Comparison of ENCODE assay signal across 19 mouse cellular contexts in genomic region chr7:28355221-28355620, GRCm38 (mm10). TPM values are rescaled to one million over a fixed set of nuclear protein-coding genes. Genes with fewer than 3 reads are reported as not detected.
DNase-seq lines count a peak whose midpoint lies in the region; ATAC-seq and TF ChIP-seq lines count a peak whose summit lies in the region.
"Had no signal": no experiment of that assay in that cellular context is flagged by ENCODE, and none has a peak within 500 bp of the region (broad histone marks: within the 10 kb centered on the region; RNA-seq: fewer than 3 reads in every experiment).

No protein-coding gene starts in this region.

- no peak for DNase-seq in heart, postnatal 0 days (ENCODE audit: low spot score)
- no peak for DNase-seq in heart, postnatal 36 days
- DNase-seq in CD4-positive helper T cell, adult 2 months (ENCODE audit: low read depth, low spot score), result peak; percentile 62
- DNase-seq in embryonic facial prominence, embryonic 10.5 days (ENCODE audit: low spot score), result no peak
- DNase-seq in thymus, postnatal 14 days, result peak; percentile 72
- no peak for DNase-seq in cerebellum, adult 11 months
- no peak for DNase-seq in cerebellum, adult 9-11 months
- no peak for DNase-seq in cerebellum, postnatal 36 days
- DNase-seq: cerebellum, adult 2 months; gastrocnemius, postnatal 25 days; kidney, adult 18-20 months; kidney, postnatal 14 days; left cerebral cortex, postnatal 4 days; lung, postnatal 10 days; midbrain, embryonic 14.5 days had no signal

- no peaks in the 10 kb centered on the region for H3K27me3 ChIP-seq in heart, postnatal 0 days (ENCODE audit: control insufficient read depth, insufficient read depth, low read length)
- no peaks in the 10 kb centered on the region for H3K27me3 ChIP-seq in embryonic facial prominence, embryonic 10.5 days (replicated peaks; ENCODE audit: low read depth, poor library complexity, severe bottlenecking)
- H3K27me3 ChIP-seq: liver, embryonic 15.5 days had no signal

- no peak for TF ChIP-seq CTCF in heart, postnatal 0 days (IDR thresholded peaks at IDR 0.05; ENCODE audit: low read depth)

- intact Hi-C loops in heart, postnatal 36 days (cut with DNase I), result no loop called here

- 91% methylated on average over 3 of the region's 3 CpGs for WGBS in heart, postnatal 0 days
- 87% methylated on average over 3 of the region's 3 CpGs for WGBS in embryonic facial prominence, embryonic 10.5 days

- H3K4me1 ChIP-seq in heart, postnatal 0 days (ENCODE audit: control insufficient read depth, insufficient read depth), result peaks cover 24% of the 10 kb centered on the region
- peaks cover 38% of the 10 kb centered on the region for H3K4me1 ChIP-seq in embryonic facial prominence, embryonic 10.5 days

- no peak for ATAC-seq in heart, postnatal 0 days (ENCODE audit: insufficient read depth, low read depth)
- ATAC-seq: hindbrain, embryonic 16.5 days had no signal

- no peak overlapping the region for H3K4me3 ChIP-seq in heart, postnatal 0 days (ENCODE audit: low read depth, low read length)
- peak overlapping the region; percentile 8; the same call in 1 of the 2 replicates for H3K4me3 ChIP-seq in embryonic facial prominence, embryonic 10.5 days
- H3K4me3 ChIP-seq: heart, embryonic 10.5 days; liver, embryonic 15.5 days; myocyte had no signal

- H3K27ac ChIP-seq in heart, postnatal 0 days (ENCODE audit: low read depth), result peak overlapping the region; percentile 30; the same call in 1 of the 2 replicates
- no peak overlapping the region for H3K27ac ChIP-seq in embryonic facial prominence, embryonic 10.5 days (replicated peaks)
- H3K27ac ChIP-seq: heart, embryonic 10.5 days had no signal

- peaks cover 46% of the 10 kb centered on the region for H3K36me3 ChIP-seq in heart, postnatal 0 days (replicated peaks; ENCODE audit: control insufficient read depth, insufficient read depth, low read length)
- H3K36me3 ChIP-seq in embryonic facial prominence, embryonic 10.5 days (replicated peaks), result peaks cover 71% of the 10 kb centered on the region

- no peak for TF ChIP-seq EP300 in heart, postnatal 0 days (IDR thresholded peaks at IDR 0.05; ENCODE audit: low read depth)

- no peaks in the 10 kb centered on the region for H3K9me3 ChIP-seq in heart, postnatal 0 days (replicated peaks; ENCODE audit: control insufficient read depth, low read length)
- no peaks in the 10 kb centered on the region for H3K9me3 ChIP-seq in embryonic facial prominence, embryonic 10.5 days
- H3K9me3 ChIP-seq: heart, embryonic 10.5 days; liver, embryonic 15.5 days had no signal

- no peak overlapping the region for H3K9ac ChIP-seq in heart, postnatal 0 days (replicated peaks; ENCODE audit: low read depth, low read length)
- H3K9ac ChIP-seq: liver, embryonic 15.5 days had no signal

- H3K4me2 ChIP-seq in heart, postnatal 0 days (ENCODE audit: low read depth, low read length), result no peak overlapping the region
- H3K4me2 ChIP-seq: liver, embryonic 15.5 days had no signal

RNA-seq across cellular contexts. Expression of gene Rps16, which starts 4.8 kb away (rescaled TPM):
- 145 and 161 TPM in 2 replicates for total RNA-seq in heart, postnatal 0 days (2014; rRNA removed; ENCODE audit: low replicate concordance)
- polyA plus RNA-seq in heart, postnatal 0 days (2015; fragmentation: Nextera tagmentation; extraction: Ambion mirVana), result 481 and 513 TPM in 2 replicates
- total RNA-seq in heart, postnatal 36 days (2021), result 100 to 1,000 TPM; 494 to 516 TPM
- 1,023 and 1,043 TPM in 2 replicates for polyA plus RNA-seq in embryonic facial prominence, embryonic 10.5 days (2016; fragmentation: Nextera tagmentation; extraction: Ambion mirVana)

RNA-seq across cellular contexts. Expression of gene Supt5, which starts 16.7 kb away (rescaled TPM):
- total RNA-seq in heart, postnatal 0 days (2014; rRNA removed; ENCODE audit: low replicate concordance), result 52.3 and 71.4 TPM in 2 replicates
- polyA plus RNA-seq in heart, postnatal 0 days (2015; fragmentation: Nextera tagmentation; extraction: Ambion mirVana), result 36.4 and 36.6 TPM in 2 replicates
- 10 to 100 TPM; 56.8 to 62.8 TPM for total RNA-seq in heart, postnatal 36 days (2021)
- polyA plus RNA-seq in embryonic facial prominence, embryonic 10.5 days (2016; fragmentation: Nextera tagmentation; extraction: Ambion mirVana), result 122 and 124 TPM in 2 replicates

RNA-seq across cellular contexts. Expression of gene Plekhg2, which starts 17.2 kb away (rescaled TPM):
- 23.5 and 41.7 TPM in 2 replicates for total RNA-seq in heart, postnatal 0 days (2014; rRNA removed; ENCODE audit: low replicate concordance)
- polyA plus RNA-seq in heart, postnatal 0 days (2015; fragmentation: Nextera tagmentation; extraction: Ambion mirVana), result 11.8 and 13.7 TPM in 2 replicates
- total RNA-seq in heart, postnatal 36 days (2021), result 10 to 100 TPM; 15.1 to 15.8 TPM
- 93.4 and 101 TPM in 2 replicates for polyA plus RNA-seq in embryonic facial prominence, embryonic 10.5 days (2016; fragmentation: Nextera tagmentation; extraction: Ambion mirVana)

RNA-seq across cellular contexts. Expression of gene Zfp36, which starts 24.8 kb away (rescaled TPM):
- 10.8 and 19.2 TPM in 2 replicates for total RNA-seq in heart, postnatal 0 days (2014; rRNA removed; ENCODE audit: low replicate concordance)
- polyA plus RNA-seq in heart, postnatal 0 days (2015; fragmentation: Nextera tagmentation; extraction: Ambion mirVana), result 12.5 and 13.6 TPM in 2 replicates
- total RNA-seq in heart, postnatal 36 days (2021), result 10 to 100 TPM; 14.7 to 29.0 TPM
- polyA plus RNA-seq in embryonic facial prominence, embryonic 10.5 days (2016; fragmentation: Nextera tagmentation; extraction: Ambion mirVana), result 5.6 and 5.7 TPM in 2 replicates

RNA-seq across cellular contexts. Expression of gene Med29, which starts 37.3 kb away (rescaled TPM):
- 42.1 and 51.4 TPM in 2 replicates for total RNA-seq in heart, postnatal 0 days (2014; rRNA removed; ENCODE audit: low replicate concordance)
- polyA plus RNA-seq in heart, postnatal 0 days (2015; fragmentation: Nextera tagmentation; extraction: Ambion mirVana), result 44.1 and 45.8 TPM in 2 replicates
- total RNA-seq in heart, postnatal 36 days (2021), result 10 to 100 TPM; 18.2 to 20.1 TPM
- 61.9 and 62.6 TPM in 2 replicates for polyA plus RNA-seq in embryonic facial prominence, embryonic 10.5 days (2016; fragmentation: Nextera tagmentation; extraction: Ambion mirVana)

Comparison
In these comparisons a context has a peak if more than half of its experiments do, and no peak if none do; other contexts are left out.
1. DNase-seq: peak in CD4-positive helper T cell, adult 2 months (single experiment) and thymus, postnatal 14 days (single experiment); none in heart, postnatal 0 days (single experiment), heart, postnatal 36 days (0 of 2), embryonic facial prominence, embryonic 10.5 days (single experiment), cerebellum, adult 11 months (single experiment), cerebellum, adult 9-11 months (single experiment) and cerebellum, postnatal 36 days (0 of 2).